Mouse (Mus musculus): ENCODE results near the gene Tpbg. TPM values are rescaled to one million over a fixed set of nuclear protein-coding genes. Genes with fewer than 3 reads are reported as not detected.

Tpbg gene
- polyA plus RNA-seq, 1 experiment from 2014 or later, result 4.2 TPM

Other genes starting within 250 kb of the Tpbg start
- 19.2 and 21.1 TPM in 2 replicates for gene Ibtk, start 93.0 kb upstream of the Tpbg start, polyA plus RNA-seq (2015; fragmentation: Nextera tagmentation; extraction: Ambion mirVana)